Mouse (Mus musculus) lung, adult 2 months (tissue): ENCODE results near the gene Rpgr.

ENCODE experiments used
- CTCF ChIP-seq: fragments of 200-500 bp; IDR thresholded peaks from 2 replicates; pipeline ENCODE4 v1.5.1; 2011; ENCODE audit warnings: mild to moderate bottlenecking, low read length, control low read depth; ENCODE audit not compliant: insufficient read depth
- POLR2A ChIP-seq: fragments of 200-500 bp; IDR thresholded peaks from 2 replicates; pipeline ENCODE4 v1.6.1; 2011; ENCODE audit warnings: low read depth, mild to moderate bottlenecking, control low read depth, low read length, borderline replicate concordance; ENCODE audit errors: extremely low read depth

- no peak for TF ChIP-seq POLR2A
- no peak for TF ChIP-seq CTCF
Measured at GRCm38 (mm10) chrX:10257774-10258173, 41.1 kb upstream of the Rpgr start.
